Mouse (Mus musculus) liver, adult 2 months (tissue): ENCODE results near the gene Sema3d. TPM values are rescaled to one million over a fixed set of nuclear protein-coding genes. Genes with fewer than 3 reads are reported as not detected.

Experiments used
- DNase-seq: peaks from one replicate; pipeline ENCODE4 v3.0.0-alpha.2; 2011; ENCODE audit warnings: low read depth, low spot score; ENCODE audit errors: extremely low read depth
- H3K27ac ChIP-seq: fragments of 200-500 bp; replicated peaks from 2 replicates; pipeline ENCODE4 v1.5.1; 2012; ENCODE audit warnings: low read depth, mild to moderate bottlenecking, control low read depth, inconsistent platforms, low read length; ENCODE audit not compliant: insufficient read depth
- H3K27me3 ChIP-seq: fragments of 200-500 bp; 2 replicates; pipeline ENCODE4 v1.6.1; 2012; ENCODE audit warnings: mild to moderate bottlenecking, moderate library complexity, low read length, inconsistent platforms; ENCODE audit not compliant: control insufficient read depth, insufficient read depth
- H3K36me3 ChIP-seq: fragments of 200-500 bp; 2 replicates; pipeline ENCODE4 v1.6.1; 2012; ENCODE audit warnings: low read length, inconsistent platforms; ENCODE audit not compliant: control insufficient read depth, insufficient read depth
- H3K4me1 ChIP-seq: fragments of 200-500 bp; 2 replicates; pipeline ENCODE4 v1.6.1; 2011; ENCODE audit warnings: low read length; ENCODE audit not compliant: control insufficient read depth, insufficient read depth
- H3K4me3 ChIP-seq: fragments of 200-500 bp; 2 replicates; pipeline ENCODE4 v1.5.1; 2011; ENCODE audit warnings: low read depth, mild to moderate bottlenecking, control low read depth, low read length, moderate library complexity; ENCODE audit not compliant: insufficient read depth
- H3K79me2 ChIP-seq: fragments of 200-500 bp; 2 replicates; pipeline ENCODE4 v1.6.1; 2012; ENCODE audit warnings: inconsistent platforms, mild to moderate bottlenecking, low read length, moderate library complexity; ENCODE audit not compliant: control insufficient read depth, insufficient read depth
- H3K9ac ChIP-seq: fragments of 200-500 bp; 2 replicates; pipeline ENCODE4 v1.6.1; 2012; ENCODE audit warnings: low read depth, mild to moderate bottlenecking, control low read depth, inconsistent platforms, low read length
- CTCF ChIP-seq: fragments of 200-500 bp; IDR thresholded peaks from 2 replicates; pipeline ENCODE4 v1.5.1; 2011; ENCODE audit warnings: low read depth, low read length, control low read depth
- POLR2A ChIP-seq: fragments of 200-500 bp; IDR thresholded peaks from 2 replicates; pipeline ENCODE4 v1.6.1; 2011; ENCODE audit warnings: low read length, control low read depth; ENCODE audit not compliant: insufficient read depth; ENCODE audit errors: extremely low read depth
- WGBS: fragments of 180-500 bp; shearing (Covaris S2); methylation state at CpG from one replicate; pipeline ENCODE4 v1.1.7; 2018; 5-methylcytosine and 5-hydroxymethylcytosine counted together
- polyA plus RNA-seq: library from polyadenylated mRNA; depleted of rRNA; stranded (reverse); fragments of >200 nt; gene quantifications from 2 replicates; pipeline ENCODE4 v1.2.3, GENCODE M21; 2012
- total RNA-seq: library from RNA; depleted of rRNA; stranded (reverse); fragments of >200 nt; gene quantifications from 2 replicates; pipeline ENCODE4 v1.2.3, GENCODE M21; 2014

Sema3d gene
- total and polyA plus RNA-seq, 2 experiments = 0.33 to 2.5 TPM

- Histone ChIP-seq H3K79me2 (no peaks in the 10 kb centered on the region), H3K4me1 (no peaks in the 10 kb centered on the region), H3K27ac (no peak overlapping the region), H3K27me3 (no peaks in the 10 kb centered on the region), H3K36me3 (no peaks in the 10 kb centered on the region), H3K9ac (no peak overlapping the region), H3K4me3 (no peak overlapping the region)
- TF ChIP-seq CTCF (no peak), POLR2A (no peak)
- 82% methylated on average over 4 of the region's 4 CpGs for WGBS
- DNase-seq = no peak
Observed at GRCm38 (mm10) chr5:12451089-12451488, 67.9 kb downstream of the Sema3d start.

- no peak for TF ChIP-seq CTCF
- TF ChIP-seq POLR2A = no peak
- Histone ChIP-seq H3K4me1 (no peaks in the 10 kb centered on the region), H3K9ac (no peak overlapping the region), H3K27ac (no peak overlapping the region), H3K79me2 (no peaks in the 10 kb centered on the region), H3K36me3 (no peaks in the 10 kb centered on the region), H3K4me3 (no peak overlapping the region), H3K27me3 (no peaks in the 10 kb centered on the region)
- peak; percentile 5 for DNase-seq
- 38% methylated on average over 1 of the region's 1 CpGs for WGBS
Observed at GRCm38 (mm10) chr5:12454946-12455345, 71.8 kb downstream of the Sema3d start.

- Histone ChIP-seq H3K27ac (no peak overlapping the region), H3K27me3 (no peaks in the 10 kb centered on the region), H3K4me3 (no peak overlapping the region), H3K9ac (no peak overlapping the region), H3K79me2 (no peaks in the 10 kb centered on the region), H3K36me3 (no peaks in the 10 kb centered on the region), H3K4me1 (no peaks in the 10 kb centered on the region)
- TF ChIP-seq CTCF = no peak
- no peak for TF ChIP-seq POLR2A
- WGBS = 78% methylated on average over 1 of the region's 1 CpGs
- DNase-seq = no peak
Observed at GRCm38 (mm10) chr5:12457509-12457908, 74.3 kb downstream of the Sema3d start.

- no peak overlapping the region for H3K4me3 ChIP-seq
- H3K36me3 ChIP-seq = no peaks in the 10 kb centered on the region
- TF ChIP-seq POLR2A (no peak), CTCF (no peak)
- H3K79me2 ChIP-seq = no peaks in the 10 kb centered on the region
- H3K9ac ChIP-seq = no peak overlapping the region
- DNase-seq = peak; percentile 13
- no peaks in the 10 kb centered on the region for H3K27me3 ChIP-seq
- 76% methylated on average over 4 of the region's 4 CpGs for WGBS
- no peak overlapping the region for H3K27ac ChIP-seq
- no peaks in the 10 kb centered on the region for H3K4me1 ChIP-seq
Observed at GRCm38 (mm10) chr5:12467568-12468336, 84.6 kb downstream of the Sema3d start.

GRCm38 (mm10) chr5:12474904-12475638, 91.9 kb downstream of the Sema3d start:
- 72% methylated on average over 5 of the region's 5 CpGs for WGBS
- Histone ChIP-seq H3K27me3 (no peaks in the 10 kb centered on the region), H3K36me3 (no peaks in the 10 kb centered on the region), H3K4me1 (peaks cover 2% of the 10 kb centered on the region; the same call in 1 of the 2 replicates), H3K4me3 (no peak overlapping the region), H3K27ac (no peak overlapping the region), H3K9ac (no peak overlapping the region), H3K79me2 (no peaks in the 10 kb centered on the region)
- DNase-seq = no peak
- TF ChIP-seq CTCF = no peak
- TF ChIP-seq POLR2A = no peak

- no peaks in the 10 kb centered on the region for H3K79me2 ChIP-seq
- no peak overlapping the region for H3K4me3 ChIP-seq
- DNase-seq = no peak
- no peaks in the 10 kb centered on the region for H3K36me3 ChIP-seq
- H3K27ac ChIP-seq = no peak overlapping the region
- TF ChIP-seq POLR2A = no peak
- no peak for TF ChIP-seq CTCF
- WGBS = 89% methylated on average over 4 of the region's 4 CpGs
- H3K4me1 ChIP-seq = peaks cover 2% of the 10 kb centered on the region; the same call in 1 of the 2 replicates
- H3K9ac ChIP-seq = no peak overlapping the region
- H3K27me3 ChIP-seq = no peaks in the 10 kb centered on the region
Observed at GRCm38 (mm10) chr5:12475639-12475916, 92.4 kb downstream of the Sema3d start.
